Mouse (Mus musculus): ENCODE measurements around the gene Zfp706.

GRCm38 (mm10) chr15:37031334-37032150, 24.0 kb upstream of the Zfp706 start:
- TF ChIP-seq REST (IDR thresholded peaks at IDR 0.05; ENCODE audit: insufficient read depth, insufficient read length), result no peak
- TF ChIP-seq POLR2A (IDR thresholded peaks at IDR 0.05; ENCODE audit: insufficient read length, low read depth), result no peak
- no peak for TF ChIP-seq MYOG (IDR thresholded peaks at IDR 0.05; ENCODE audit: control insufficient read depth in 1 of 3, insufficient read depth in 1 of 3, insufficient read length in 2 of 3, low read depth in 2 of 3)
- no peak for TF ChIP-seq CEBPB (IDR thresholded peaks at IDR 0.05; ENCODE audit: insufficient read depth, poor library complexity, severe bottlenecking)
- TF ChIP-seq MAX (IDR thresholded peaks at IDR 0.05; ENCODE audit: low read depth), result no peak
- TF ChIP-seq POLR2AphosphoS2 (IDR thresholded peaks at IDR 0.05; ENCODE audit: insufficient read length, low read depth), result no peak
- no peak for TF ChIP-seq E2F4 (IDR thresholded peaks at IDR 0.05; ENCODE audit: insufficient read depth)
- TF ChIP-seq USF1 (IDR thresholded peaks at IDR 0.05; ENCODE audit: low read depth), result no peak
- TF ChIP-seq TCF12 (IDR thresholded peaks at IDR 0.05; ENCODE audit: insufficient read depth, poor library complexity, severe bottlenecking), result no peak

Measured in myocyte (in vitro differentiated cells).